Mouse (Mus musculus): ENCODE measurements around the gene Plek. TPM values are rescaled to one million over a fixed set of nuclear protein-coding genes. Genes with fewer than 3 reads are reported as not detected.

Gene Plek
- polyA plus RNA-seq (2011; ENCODE audit: insufficient read depth, insufficient read length, low read depth, missing spikeins) = not detected in 2 replicates

DNA sequence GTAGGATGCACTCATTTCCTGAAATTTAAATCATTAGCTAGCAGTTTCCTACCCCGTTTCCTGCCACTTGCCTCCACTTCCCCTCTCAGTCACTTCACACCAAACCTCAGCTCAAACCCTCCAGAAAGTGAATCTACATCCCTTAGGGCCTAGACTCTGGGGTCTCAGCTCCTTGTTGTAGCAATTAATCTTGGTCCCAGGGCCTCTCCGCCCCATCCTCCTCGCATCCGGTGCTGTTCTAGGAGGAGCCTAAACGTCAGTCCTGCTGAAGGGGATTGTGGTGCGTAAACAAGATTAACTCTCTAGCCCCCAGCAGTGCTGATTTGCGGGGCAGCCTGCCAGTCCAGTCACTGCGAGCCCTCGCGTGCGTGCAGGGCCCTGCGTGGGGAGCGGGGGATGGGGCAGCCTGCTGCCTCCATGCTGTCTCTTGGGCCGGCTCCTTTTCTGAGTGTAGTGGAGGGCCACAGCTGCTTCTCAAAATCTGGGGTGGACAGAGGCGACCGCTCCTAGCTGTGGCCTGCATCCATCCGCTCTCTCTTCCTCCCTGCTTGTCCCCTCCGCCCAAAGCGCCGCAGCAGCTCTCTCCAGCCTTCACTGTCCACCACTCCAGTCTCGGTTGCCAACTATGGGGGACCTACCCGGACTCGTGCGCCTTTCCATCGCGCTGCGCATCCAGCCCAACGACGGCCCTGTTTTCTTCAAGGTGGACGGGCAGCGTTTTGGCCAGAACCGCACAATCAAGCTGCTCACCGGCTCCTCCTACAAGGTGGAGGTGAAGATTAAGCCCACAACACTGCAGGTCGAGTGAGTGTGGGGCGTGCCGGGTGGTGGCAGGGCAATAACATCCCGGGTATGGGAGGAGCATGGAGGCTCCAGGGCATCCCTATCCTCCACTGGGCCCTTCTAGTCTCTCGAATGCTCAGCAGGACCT lies at the start of gene Plek, which contains the start of gene Cnrip1:
Gene Plek (minus strand): TSS at position 837 of the 931 bp plus-strand sequence.
Gene Cnrip1 (plus strand): TSS at position 42 of the 931 bp plus-strand sequence.
- Histone ChIP-seq H3K4me3 (ENCODE audit: low read depth, low read length) (peak within 1 kb of the TSS; percentile 48), H3K27ac (ENCODE audit: insufficient read depth, low read length) (no peak within 1 kb of the TSS)
- TF ChIP-seq CTCF (IDR thresholded peaks at IDR 0.05; ENCODE audit: low read depth, low read length) (no peak), POLR2A (IDR thresholded peaks at IDR 0.05; ENCODE audit: insufficient read depth, low read length) (no peak), EP300 (IDR thresholded peaks at IDR 0.05; ENCODE audit: insufficient read depth, low read depth, low read length) (no peak)

DNA sequence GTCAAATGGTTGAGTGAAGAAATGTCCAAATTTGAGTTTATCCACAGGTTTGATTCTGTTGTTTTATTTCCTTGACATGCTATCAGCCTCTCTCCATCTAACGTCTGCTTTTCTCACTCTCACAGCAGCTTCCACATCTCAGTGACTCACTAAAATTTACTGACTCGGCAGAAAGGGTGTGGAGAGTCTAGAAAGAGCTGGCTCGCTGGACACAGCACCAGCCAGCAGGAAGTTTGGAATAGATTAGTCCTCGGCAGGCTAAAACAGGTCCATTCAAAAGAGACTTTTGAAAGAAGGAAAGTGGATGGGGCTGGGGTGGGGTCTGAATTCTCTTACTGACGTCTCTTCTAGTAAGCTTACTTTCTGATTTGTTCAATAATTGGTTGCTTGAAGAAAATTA lies 33.9 kb upstream of the Plek start:
- Histone ChIP-seq H3K36me3 (ENCODE audit: control insufficient read depth, insufficient read depth, low read length, poor library complexity, severe bottlenecking) (no peaks in the 10 kb centered on the region), H3K27me3 (ENCODE audit: control insufficient read depth, insufficient read depth, low read length, poor library complexity, severe bottlenecking) (no peaks in the 10 kb centered on the region), H3K4me1 (ENCODE audit: control insufficient read depth, insufficient read depth, low read length) (no peaks in the 10 kb centered on the region), H3K9me3 (replicated peaks; ENCODE audit: control insufficient read depth, insufficient read depth, low read length, poor library complexity, severe bottlenecking) (no peaks in the 10 kb centered on the region), H3K27ac (ENCODE audit: insufficient read depth, low read length) (no peak overlapping the region), H3K4me3 (ENCODE audit: low read depth, low read length) (no peak overlapping the region), H3K9ac (ENCODE audit: low read depth, poor library complexity, severe bottlenecking) (no peak overlapping the region)
- TF ChIP-seq CTCF (IDR thresholded peaks at IDR 0.05; ENCODE audit: low read depth, low read length) (no peak), POLR2A (IDR thresholded peaks at IDR 0.05; ENCODE audit: insufficient read depth, low read length) (no peak), EP300 (IDR thresholded peaks at IDR 0.05; ENCODE audit: insufficient read depth, low read depth, low read length) (no peak)

More for the DNA sequence above, at the start of gene Plek, which contains the start of gene Cnrip1:
- H3K4me1 ChIP-seq (ENCODE audit: control insufficient read depth, insufficient read depth, low read length) = no peaks in the 10 kb centered on the region
- H3K9ac ChIP-seq (ENCODE audit: low read depth, poor library complexity, severe bottlenecking) = peak within 1 kb of the TSS; percentile 21; the same call in 1 of the 2 replicates
- H3K9me3 ChIP-seq (replicated peaks; ENCODE audit: control insufficient read depth, insufficient read depth, low read length, poor library complexity, severe bottlenecking) = no peaks in the 10 kb centered on the region
- no peaks in the 10 kb centered on the region for H3K36me3 ChIP-seq (ENCODE audit: control insufficient read depth, insufficient read depth, low read length, poor library complexity, severe bottlenecking)
- no peaks in the 10 kb centered on the region; the same call in 1 of the 2 replicates for H3K27me3 ChIP-seq (ENCODE audit: control insufficient read depth, insufficient read depth, low read length, poor library complexity, severe bottlenecking)

- H3K4me3 ChIP-seq (ENCODE audit: low read depth, low read length) = no peak overlapping the region
- H3K9ac ChIP-seq (ENCODE audit: low read depth, poor library complexity, severe bottlenecking) = no peak overlapping the region
- TF ChIP-seq CTCF (IDR thresholded peaks at IDR 0.05; ENCODE audit: low read depth, low read length) (no peak), POLR2A (IDR thresholded peaks at IDR 0.05; ENCODE audit: insufficient read depth, low read length) (no peak), EP300 (IDR thresholded peaks at IDR 0.05; ENCODE audit: insufficient read depth, low read depth, low read length) (no peak)
These were observed 31.7 kb upstream of the Plek start for GRCm38 (mm10) chr11:17083866-17084265.

GRCm38 (mm10) chr11:17083455-17083854 lies 31.3 kb upstream of the Plek start:
- no peaks in the 10 kb centered on the region for H3K27me3 ChIP-seq (ENCODE audit: control insufficient read depth, insufficient read depth, low read length, poor library complexity, severe bottlenecking)
- no peak overlapping the region for H3K9ac ChIP-seq (ENCODE audit: low read depth, poor library complexity, severe bottlenecking)
- H3K4me1 ChIP-seq (ENCODE audit: control insufficient read depth, insufficient read depth, low read length) = no peaks in the 10 kb centered on the region
- H3K4me3 ChIP-seq (ENCODE audit: low read depth, low read length) = no peak overlapping the region
- H3K36me3 ChIP-seq (ENCODE audit: control insufficient read depth, insufficient read depth, low read length, poor library complexity, severe bottlenecking) = no peaks in the 10 kb centered on the region
- no peaks in the 10 kb centered on the region for H3K9me3 ChIP-seq (replicated peaks; ENCODE audit: control insufficient read depth, insufficient read depth, low read length, poor library complexity, severe bottlenecking)
- H3K27ac ChIP-seq (ENCODE audit: insufficient read depth, low read length) = no peak overlapping the region
- TF ChIP-seq POLR2A (IDR thresholded peaks at IDR 0.05; ENCODE audit: insufficient read depth, low read length) (no peak), EP300 (IDR thresholded peaks at IDR 0.05; ENCODE audit: insufficient read depth, low read depth, low read length) (no peak), CTCF (IDR thresholded peaks at IDR 0.05; ENCODE audit: low read depth, low read length) (no peak)

More at GRCm38 (mm10) chr11:17083866-17084265, 31.7 kb upstream of the Plek start:
- no peaks in the 10 kb centered on the region for H3K27me3 ChIP-seq (ENCODE audit: control insufficient read depth, insufficient read depth, low read length, poor library complexity, severe bottlenecking)
- no peak overlapping the region for H3K27ac ChIP-seq (ENCODE audit: insufficient read depth, low read length)
- H3K9me3 ChIP-seq (replicated peaks; ENCODE audit: control insufficient read depth, insufficient read depth, low read length, poor library complexity, severe bottlenecking) = no peaks in the 10 kb centered on the region
- H3K36me3 ChIP-seq (ENCODE audit: control insufficient read depth, insufficient read depth, low read length, poor library complexity, severe bottlenecking) = no peaks in the 10 kb centered on the region
- no peaks in the 10 kb centered on the region for H3K4me1 ChIP-seq (ENCODE audit: control insufficient read depth, insufficient read depth, low read length)

- Histone ChIP-seq H3K9ac (ENCODE audit: low read depth, poor library complexity, severe bottlenecking) (no peak overlapping the region), H3K27me3 (ENCODE audit: control insufficient read depth, insufficient read depth, low read length, poor library complexity, severe bottlenecking) (no peaks in the 10 kb centered on the region), H3K4me1 (ENCODE audit: control insufficient read depth, insufficient read depth, low read length) (no peaks in the 10 kb centered on the region), H3K27ac (ENCODE audit: insufficient read depth, low read length) (no peak overlapping the region), H3K36me3 (ENCODE audit: control insufficient read depth, insufficient read depth, low read length, poor library complexity, severe bottlenecking) (no peaks in the 10 kb centered on the region), H3K9me3 (replicated peaks; ENCODE audit: control insufficient read depth, insufficient read depth, low read length, poor library complexity, severe bottlenecking) (no peaks in the 10 kb centered on the region), H3K4me3 (ENCODE audit: low read depth, low read length) (no peak overlapping the region)
- no peak for TF ChIP-seq POLR2A (IDR thresholded peaks at IDR 0.05; ENCODE audit: insufficient read depth, low read length)
- no peak for TF ChIP-seq EP300 (IDR thresholded peaks at IDR 0.05; ENCODE audit: insufficient read depth, low read depth, low read length)
- no peak for TF ChIP-seq CTCF (IDR thresholded peaks at IDR 0.05; ENCODE audit: low read depth, low read length)
These were observed 30.8 kb upstream of the Plek start for GRCm38 (mm10) chr11:17082953-17083352.

DNA sequence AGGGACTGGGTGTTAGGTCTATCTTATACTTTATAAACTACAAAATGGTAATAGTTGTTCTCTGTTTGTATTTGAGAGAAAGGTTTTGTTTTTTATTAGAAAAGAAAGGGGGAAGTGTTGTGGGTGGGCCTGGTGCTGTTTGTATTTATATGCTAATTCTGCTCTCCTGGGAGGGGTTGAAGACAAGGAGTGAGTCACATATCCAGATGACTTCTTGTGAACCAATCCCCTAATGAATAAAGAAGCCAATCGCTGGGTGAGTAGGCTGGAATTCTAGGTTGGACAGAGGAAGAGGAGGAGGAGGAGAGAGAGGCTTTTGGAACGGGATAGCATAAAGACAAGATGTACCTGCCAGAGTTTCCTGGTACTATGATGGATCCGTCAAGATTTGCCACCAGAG lies 29.9 kb upstream of the Plek start:
- H3K4me1 ChIP-seq (ENCODE audit: control insufficient read depth, insufficient read depth, low read length) = no peaks in the 10 kb centered on the region
- no peak overlapping the region for H3K4me3 ChIP-seq (ENCODE audit: low read depth, low read length)
- no peak overlapping the region for H3K27ac ChIP-seq (ENCODE audit: insufficient read depth, low read length)
- no peak for TF ChIP-seq POLR2A (IDR thresholded peaks at IDR 0.05; ENCODE audit: insufficient read depth, low read length)
- TF ChIP-seq CTCF (IDR thresholded peaks at IDR 0.05; ENCODE audit: low read depth, low read length) = no peak
- TF ChIP-seq EP300 (IDR thresholded peaks at IDR 0.05; ENCODE audit: insufficient read depth, low read depth, low read length) = no peak
- H3K9ac ChIP-seq (ENCODE audit: low read depth, poor library complexity, severe bottlenecking) = no peak overlapping the region
- H3K36me3 ChIP-seq (ENCODE audit: control insufficient read depth, insufficient read depth, low read length, poor library complexity, severe bottlenecking) = no peaks in the 10 kb centered on the region
- no peaks in the 10 kb centered on the region for H3K9me3 ChIP-seq (replicated peaks; ENCODE audit: control insufficient read depth, insufficient read depth, low read length, poor library complexity, severe bottlenecking)
- no peaks in the 10 kb centered on the region for H3K27me3 ChIP-seq (ENCODE audit: control insufficient read depth, insufficient read depth, low read length, poor library complexity, severe bottlenecking)
